Mouse (Mus musculus): ENCODE data around the gene Bmf.

The Bmf gene

GRCm38 (mm10) chr2:118512418-118513377, 36.8 kb downstream of the Bmf start:
- no peak for DNase-seq (ENCODE audit: low read depth)

GRCm38 (mm10) chr2:118511779-118512417, 37.6 kb downstream of the Bmf start:
- no peak for DNase-seq (ENCODE audit: low read depth)

GRCm38 (mm10) chr2:118510447-118511310, 38.8 kb downstream of the Bmf start:
- DNase-seq (ENCODE audit: low read depth): no peak

GRCm38 (mm10) chr2:118509688-118510446, 39.6 kb downstream of the Bmf start:
- no peak for DNase-seq (ENCODE audit: low read depth)

GRCm38 (mm10) chr2:118507126-118507525, 42.4 kb downstream of the Bmf start:
- no peak for DNase-seq (ENCODE audit: low read depth)

- DNase-seq (ENCODE audit: low read depth): no peak
These were observed 49.3 kb downstream of the Bmf start for GRCm38 (mm10) chr2:118500191-118500590.

- DNase-seq (ENCODE audit: low read depth): no peak
These were observed 50.1 kb downstream of the Bmf start for GRCm38 (mm10) chr2:118499135-118499961.

GRCm38 (mm10) chr2:118498476-118498875, 51.0 kb downstream of the Bmf start:
- no peak for DNase-seq (ENCODE audit: low read depth)

GRCm38 (mm10) chr2:118497890-118498289, 51.6 kb downstream of the Bmf start:
- DNase-seq (ENCODE audit: low read depth): no peak

- DNase-seq (ENCODE audit: low read depth): no peak
These were observed 54.5 kb downstream of the Bmf start for GRCm38 (mm10) chr2:118495024-118495423.

- DNase-seq (ENCODE audit: low read depth): no peak
These were observed 57.6 kb downstream of the Bmf start for GRCm38 (mm10) chr2:118491741-118492395.

- DNase-seq (ENCODE audit: low read depth): peak; percentile 59
These were observed 58.2 kb downstream of the Bmf start for GRCm38 (mm10) chr2:118491281-118491731.

GRCm38 (mm10) chr2:118490241-118491091, 59.0 kb downstream of the Bmf start:
- DNase-seq (ENCODE audit: low read depth): peak; percentile 47

GRCm38 (mm10) chr2:118487806-118488205, 61.7 kb downstream of the Bmf start:
- peak; percentile 70 for DNase-seq (ENCODE audit: low read depth)

- DNase-seq (ENCODE audit: low read depth): peak; percentile 80
These were observed 62.6 kb downstream of the Bmf start for GRCm38 (mm10) chr2:118486933-118487332.

GRCm38 (mm10) chr2:118485415-118485814, 64.1 kb downstream of the Bmf start:
- no peak for DNase-seq (ENCODE audit: low read depth)

- DNase-seq (ENCODE audit: low read depth): no peak
These were observed 65.0 kb downstream of the Bmf start for GRCm38 (mm10) chr2:118484386-118484898.

- DNase-seq (ENCODE audit: low read depth): no peak
These were observed 66.5 kb downstream of the Bmf start for GRCm38 (mm10) chr2:118483032-118483431.

GRCm38 (mm10) chr2:118480886-118481285, 68.6 kb downstream of the Bmf start:
- no peak for DNase-seq (ENCODE audit: low read depth)

Data from induced T-regulatory cell, adult 2 months (primary cell).